Mouse (Mus musculus) embryonic fibroblast, embryonic 13.5 days (primary cell): ENCODE results near the gene Srarp. TPM values are rescaled to one million over a fixed set of nuclear protein-coding genes. Genes with fewer than 3 reads are reported as not detected.
A peak's percentile ranks its signal among the peaks of the same experiment; 100 is the strongest.

Source experiments
- H3K27ac ChIP-seq: 2 replicates; pipeline ENCODE4 v1.5.1; 2012; ENCODE audit warnings: low read length, control low read depth, inconsistent platforms; ENCODE audit not compliant: insufficient read depth
- H3K4me1 ChIP-seq: 2 replicates; pipeline ENCODE4 v1.6.1; 2011; ENCODE audit warnings: low read length; ENCODE audit not compliant: control insufficient read depth, insufficient read depth
- H3K4me3 ChIP-seq: 2 replicates; pipeline ENCODE4 v1.5.1; 2011; ENCODE audit warnings: mild to moderate bottlenecking, control low read depth, low read length; ENCODE audit not compliant: insufficient read depth
- CTCF ChIP-seq: IDR thresholded peaks from 2 replicates; pipeline ENCODE4 v1.5.1; 2011; ENCODE audit warnings: mild to moderate bottlenecking, control low read depth, low read length, moderate library complexity, borderline replicate concordance; ENCODE audit not compliant: insufficient read depth
- POLR2A ChIP-seq: IDR thresholded peaks from 2 replicates; pipeline ENCODE4 v1.6.1; 2011; ENCODE audit warnings: low read depth, mild to moderate bottlenecking, control low read depth, low read length, moderate library complexity
- polyA plus RNA-seq: library from polyadenylated mRNA; stranded (reverse); fragments of >200 nt; gene quantifications from 2 replicates; pipeline ENCODE4 v1.2.4, GENCODE M21; 2011; ENCODE audit warnings: low read depth; ENCODE audit not compliant: missing spikeins, insufficient read length

The Srarp gene
- polyA plus RNA-seq, 1 experiment, result not detected

DNA sequence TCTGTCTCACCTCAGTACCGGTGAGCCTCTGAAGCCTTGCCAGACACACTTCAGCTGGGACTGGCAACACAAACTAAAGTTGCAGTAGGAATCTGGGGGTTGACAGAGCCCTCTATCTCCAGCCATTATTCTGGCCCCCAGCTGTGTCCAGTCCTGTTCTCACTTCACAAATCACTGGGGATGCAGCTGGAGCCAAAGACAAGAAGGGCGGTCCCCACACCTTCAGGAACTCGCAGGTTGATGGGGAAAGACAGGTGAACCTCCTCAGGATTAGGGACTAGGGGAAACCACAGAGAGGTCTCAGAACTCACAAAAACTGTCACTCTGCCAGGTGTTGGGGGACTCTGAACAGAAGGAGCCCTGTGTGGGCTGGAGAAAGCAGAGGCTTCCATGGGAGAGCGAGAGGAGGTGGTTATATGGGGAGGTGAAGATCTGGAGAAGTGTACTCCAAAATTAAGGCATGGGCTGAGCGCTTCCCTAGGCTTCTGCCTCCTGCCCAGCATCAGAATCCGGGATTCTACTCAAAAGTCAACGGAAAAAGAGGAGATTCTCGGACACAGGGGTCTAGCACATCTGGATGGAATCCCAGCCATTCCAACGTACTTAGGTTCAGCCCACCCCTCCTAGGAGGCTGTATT is 15.6 kb downstream of the Srarp start, which contains the start of gene Hspb7:
Hspb7 (plus strand) TSS at position 588 of the 638 bp plus-strand sequence.
- no peak within 1 kb of the TSS for H3K4me3 ChIP-seq
- H3K27ac ChIP-seq, result no peak within 1 kb of the TSS
- H3K4me1 ChIP-seq, result peaks cover 10% of the 10 kb centered on the region; the same call in 1 of the 2 replicates
- TF ChIP-seq CTCF, result no peak
- TF ChIP-seq POLR2A, result no peak

DNA sequence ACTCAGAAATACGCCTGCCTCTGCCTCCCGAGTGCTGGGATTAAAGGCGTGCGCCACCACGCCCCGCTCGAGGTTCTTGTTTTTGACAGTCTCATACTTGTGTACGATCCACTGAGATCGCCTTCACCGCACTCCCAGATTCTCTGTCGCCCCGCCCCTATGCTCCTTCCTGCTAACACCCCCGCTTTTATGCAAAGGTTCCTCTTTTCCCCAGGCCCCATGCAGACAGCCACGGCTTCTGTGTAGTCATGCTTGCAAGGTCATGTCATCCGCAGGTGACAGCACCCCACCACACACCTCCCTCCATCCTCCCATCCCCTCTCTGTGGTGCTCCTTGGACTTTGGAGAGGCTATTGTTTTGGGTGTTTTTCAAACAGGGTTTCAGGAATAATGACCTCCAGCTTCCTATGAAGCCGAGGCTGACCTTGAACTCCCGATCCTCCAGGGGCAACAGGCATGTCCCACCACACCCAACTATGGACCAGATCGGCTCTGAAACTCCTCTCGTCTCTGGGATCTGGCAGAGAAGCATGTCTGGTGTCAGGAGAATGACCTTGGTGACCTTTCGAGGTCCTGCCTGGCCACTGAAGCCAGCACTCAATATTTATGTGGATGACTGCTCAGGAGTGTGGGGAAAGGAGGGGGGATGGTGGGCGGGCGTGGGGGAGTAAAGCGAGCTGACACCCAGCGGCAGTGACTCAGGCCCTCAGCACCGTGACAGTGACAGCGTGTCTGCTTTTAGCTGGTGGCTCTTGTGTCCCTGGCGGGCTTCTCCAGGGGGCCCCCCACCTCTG is 16.3 kb downstream of the Srarp start:
- Histone ChIP-seq H3K27ac (no peak overlapping the region), H3K4me3 (no peak overlapping the region), H3K4me1 (peaks cover 6% of the 10 kb centered on the region; the same call in 1 of the 2 replicates)
- TF ChIP-seq CTCF, result no peak
- no peak for TF ChIP-seq POLR2A

DNA sequence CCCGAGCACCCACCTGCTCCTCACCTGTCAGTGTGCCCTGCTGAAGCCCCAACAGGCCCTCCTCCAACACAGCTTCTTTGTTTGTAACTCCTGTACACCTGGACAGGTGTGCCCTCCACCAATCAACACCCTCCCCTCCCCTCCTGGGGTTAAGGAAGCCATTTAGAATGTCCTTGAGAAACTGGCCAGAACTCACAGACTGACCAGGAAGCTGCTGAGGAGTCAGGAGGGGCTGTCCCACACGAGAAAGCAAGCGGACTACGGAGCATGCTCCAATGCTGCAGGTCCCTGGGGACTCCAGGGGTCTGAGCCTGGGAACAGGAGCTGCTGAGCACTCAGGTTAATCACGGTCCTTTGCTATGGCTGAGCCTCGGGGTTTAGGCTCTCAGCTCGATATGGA is 20.0 kb downstream of the Srarp start, which contains the start of gene Clcnkb:
Clcnkb (minus strand) TSS at position 91 of the 400 bp plus-strand sequence.
- H3K4me1 ChIP-seq, result no peaks in the 10 kb centered on the region
- TF ChIP-seq CTCF, result no peak
- TF ChIP-seq POLR2A, result no peak
- no peak within 1 kb of the TSS for H3K27ac ChIP-seq
- H3K4me3 ChIP-seq, result no peak within 1 kb of the TSS

DNA sequence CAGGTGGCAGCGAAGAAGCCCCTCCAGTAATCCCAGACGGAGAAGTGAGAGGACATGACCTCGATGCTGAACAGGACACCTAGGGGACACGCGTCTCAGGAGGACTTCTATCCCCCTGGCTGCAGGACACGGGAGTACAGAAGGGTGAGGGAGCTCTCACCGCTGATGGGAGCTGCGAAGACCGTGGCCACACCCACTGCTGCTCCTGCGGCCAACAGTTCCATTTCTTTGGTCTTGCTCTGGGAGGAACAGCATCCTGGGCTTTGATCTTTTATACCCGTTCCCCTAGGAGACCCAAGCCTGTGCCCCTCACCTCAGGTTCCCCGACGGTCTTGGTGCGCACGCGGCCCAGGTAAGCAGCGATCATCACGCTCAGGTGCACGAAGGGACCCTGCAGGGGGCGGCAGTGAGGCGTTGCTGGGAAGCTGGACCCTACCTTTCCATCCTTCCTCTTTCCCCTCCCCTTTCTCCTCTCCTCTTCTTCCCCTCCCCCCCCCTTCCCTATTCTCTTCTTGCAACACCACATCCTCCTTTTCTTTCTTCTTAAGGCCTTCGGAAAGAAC is 24.4 kb downstream of the Srarp start:
- 0 out of 2 replicates have a peak, but pooled peaks cover 5% of the 10 kb centered on the region for H3K4me1 ChIP-seq
- no peak overlapping the region for H3K27ac ChIP-seq
- H3K4me3 ChIP-seq, result no peak overlapping the region
- TF ChIP-seq POLR2A, result no peak
- TF ChIP-seq CTCF, result no peak

DNA sequence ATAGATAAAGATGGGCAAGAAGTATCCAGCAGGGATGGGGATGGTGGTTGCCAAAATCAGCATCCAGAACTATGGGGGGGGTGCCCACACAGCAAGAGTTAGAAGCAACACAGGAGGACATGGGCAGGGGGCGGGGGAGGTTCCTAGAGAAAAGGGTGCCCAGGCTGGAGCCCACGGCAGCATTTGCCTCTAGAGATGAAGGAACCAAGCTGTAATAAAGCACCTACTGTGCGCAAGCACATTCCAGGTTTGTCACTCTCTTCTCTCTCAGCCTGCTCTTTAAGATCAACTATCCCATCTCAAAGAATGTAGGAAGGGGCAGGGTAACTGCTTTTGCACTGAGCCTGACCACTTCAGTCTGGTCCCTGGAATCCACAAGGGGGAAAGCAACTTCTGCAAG is 27.3 kb downstream of the Srarp start:
- H3K27ac ChIP-seq, result no peak overlapping the region
- TF ChIP-seq POLR2A, result no peak
- no peak for TF ChIP-seq CTCF
- 0 out of 2 replicates have a peak, but pooled peaks cover 7% of the 10 kb centered on the region for H3K4me1 ChIP-seq
- no peak overlapping the region for H3K4me3 ChIP-seq

DNA sequence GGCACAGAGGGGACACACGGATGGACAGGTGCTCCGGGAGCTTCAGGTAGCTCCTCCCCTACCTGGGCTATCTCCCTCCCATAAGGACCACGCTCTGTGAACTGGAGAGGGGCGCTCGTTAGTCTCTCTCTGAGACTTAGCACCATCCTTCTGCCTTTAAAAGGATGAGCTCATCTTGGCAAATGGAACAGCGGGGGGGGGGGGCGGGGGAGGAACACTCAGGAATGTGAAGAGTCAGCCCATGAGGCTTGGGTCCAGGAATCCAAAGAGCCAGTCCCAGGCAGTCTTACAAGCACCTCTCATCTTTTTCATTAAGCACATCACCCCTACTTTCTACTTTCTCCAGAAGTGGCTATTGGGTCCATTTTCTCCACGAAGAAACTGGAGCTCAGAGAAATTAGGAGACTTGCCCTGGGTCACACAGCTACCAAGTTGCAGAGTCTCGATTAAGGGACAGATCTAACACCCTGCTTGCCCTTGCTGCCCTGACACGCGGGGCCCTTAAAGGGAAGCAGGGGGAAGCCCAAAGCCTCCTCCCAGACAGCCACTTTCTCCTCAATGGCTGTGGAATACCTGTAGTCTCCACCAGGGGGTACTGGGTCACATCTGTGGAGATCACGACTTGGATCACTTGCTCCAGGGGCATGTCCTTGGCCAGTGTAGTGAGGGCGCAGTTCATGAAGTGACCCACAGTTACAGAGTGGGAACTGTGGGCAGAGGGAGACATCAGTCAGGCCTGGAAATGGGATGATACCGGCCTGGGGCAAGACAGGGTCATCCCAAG is 29.2 kb downstream of the Srarp start:
- TF ChIP-seq POLR2A (no peak), CTCF (0 out of 2 replicates have a peak, but pooled peaks have one; percentile 30)
- 0 out of 2 replicates have a peak, but pooled peaks cover 7% of the 10 kb centered on the region for H3K4me1 ChIP-seq
- H3K4me3 ChIP-seq, result no peak overlapping the region
- peak overlapping the region; percentile 83 for H3K27ac ChIP-seq

DNA sequence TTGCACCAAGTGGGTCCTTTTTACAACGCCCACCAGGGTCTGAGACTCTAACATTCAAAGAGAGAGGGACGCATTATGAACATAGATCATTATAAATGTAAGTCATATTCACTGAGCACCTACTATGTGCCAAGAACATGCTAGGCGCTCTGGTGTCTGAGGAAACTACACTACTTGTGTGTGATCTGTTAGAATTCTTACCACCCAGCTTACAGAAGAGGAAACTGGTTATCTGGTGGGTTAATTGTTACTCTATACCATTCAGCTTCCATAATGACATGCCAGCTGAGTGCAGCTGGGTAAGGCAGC is 30.6 kb downstream of the Srarp start:
- TF ChIP-seq POLR2A, result no peak
- TF ChIP-seq CTCF, result no peak
- Histone ChIP-seq H3K27ac (no peak overlapping the region), H3K4me1 (0 out of 2 replicates have a peak, but pooled peaks cover 7% of the 10 kb centered on the region), H3K4me3 (no peak overlapping the region)

DNA sequence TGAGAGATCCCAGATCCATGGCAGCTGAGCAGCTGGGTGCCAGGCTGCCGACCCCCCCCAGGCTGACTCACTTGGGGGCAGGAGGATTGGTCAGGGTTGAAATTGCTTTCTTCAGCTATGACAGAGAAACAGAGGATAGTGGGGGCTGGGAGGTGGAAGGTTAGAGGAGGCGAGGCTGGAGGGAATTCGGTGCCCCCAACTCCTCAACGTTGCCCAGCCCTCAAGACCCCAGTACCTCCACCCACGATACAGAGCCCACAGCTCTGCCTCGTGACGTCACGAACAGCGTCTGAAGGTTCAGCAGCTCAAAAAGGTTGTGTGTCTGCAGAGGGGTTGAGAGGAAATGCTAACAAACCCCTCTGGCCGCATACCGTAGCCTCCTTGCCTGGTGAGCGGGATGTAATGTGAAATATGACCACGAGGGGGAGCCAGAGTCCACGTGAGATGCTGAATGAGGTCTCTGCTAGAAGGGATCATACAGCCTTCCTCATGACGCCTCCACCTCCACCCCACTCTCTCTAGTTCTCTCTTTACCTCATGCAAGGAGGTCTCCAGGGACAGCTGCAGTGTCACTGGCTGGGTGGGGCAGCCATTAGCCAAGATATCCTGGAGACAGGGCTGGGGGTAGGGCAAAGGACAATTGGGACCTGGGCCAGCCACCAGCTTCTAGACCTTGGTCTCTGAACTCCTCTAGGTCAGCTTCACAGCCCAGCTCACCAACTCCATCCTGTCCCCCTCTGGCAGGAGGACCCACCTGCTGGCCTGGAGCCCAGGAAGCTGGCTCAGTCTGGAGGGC is 31.2 kb downstream of the Srarp start:
- TF ChIP-seq POLR2A (no peak), CTCF (peak; percentile 95)
- no peak overlapping the region for H3K27ac ChIP-seq
- H3K4me1 ChIP-seq, result 0 out of 2 replicates have a peak, but pooled peaks cover 7% of the 10 kb centered on the region
- no peak overlapping the region for H3K4me3 ChIP-seq
